Mouse (Mus musculus) yolk sac, embryonic 10.5 days (tissue): ENCODE data around the gene Grid1.

ENCODE experiments used
- DNase-seq: peaks from one replicate; pipeline ENCODE4 v3.0.0-alpha.2; 2017; ENCODE audit warnings: low spot score

Grid1 gene

GRCm38 (mm10) chr14:35430259-35430658 lies 610.4 kb downstream of the Grid1 start:
- no peak for DNase-seq

- no peak for DNase-seq
Observed at GRCm38 (mm10) chr14:35453702-35454101, 633.8 kb downstream of the Grid1 start.

- no peak for DNase-seq
Observed at GRCm38 (mm10) chr14:35468254-35468653, 648.3 kb downstream of the Grid1 start.

- no peak for DNase-seq
Observed at GRCm38 (mm10) chr14:35486017-35486416, 666.1 kb downstream of the Grid1 start.

- DNase-seq, result no peak
Observed at GRCm38 (mm10) chr14:35502324-35502723, 682.4 kb downstream of the Grid1 start.

DNA sequence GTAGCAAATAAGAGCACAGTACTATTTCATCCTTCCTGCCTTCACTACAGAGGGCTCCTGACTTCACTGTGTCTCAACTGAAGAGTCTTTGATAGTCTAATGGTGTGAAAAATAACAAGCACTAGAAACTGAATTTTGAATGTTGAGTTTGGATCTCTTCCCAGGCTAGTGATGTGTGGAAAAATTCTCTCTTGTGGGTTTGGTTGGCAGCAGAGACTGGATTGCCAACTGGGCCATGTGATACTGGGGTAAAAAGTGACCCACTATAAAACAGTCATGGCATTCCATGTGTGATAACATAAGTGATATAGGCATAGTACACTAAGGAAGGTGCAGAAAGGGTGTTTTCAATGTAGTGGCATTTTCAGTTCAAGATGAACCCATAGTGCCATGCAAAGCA lies 699.5 kb downstream of the Grid1 start:
- no peak for DNase-seq

GRCm38 (mm10) chr14:35538835-35539234 lies 718.9 kb downstream of the Grid1 start:
- no peak for DNase-seq

GRCm38 (mm10) chr14:35541254-35541991 lies 721.5 kb downstream of the Grid1 start:
- DNase-seq, result no peak

DNA sequence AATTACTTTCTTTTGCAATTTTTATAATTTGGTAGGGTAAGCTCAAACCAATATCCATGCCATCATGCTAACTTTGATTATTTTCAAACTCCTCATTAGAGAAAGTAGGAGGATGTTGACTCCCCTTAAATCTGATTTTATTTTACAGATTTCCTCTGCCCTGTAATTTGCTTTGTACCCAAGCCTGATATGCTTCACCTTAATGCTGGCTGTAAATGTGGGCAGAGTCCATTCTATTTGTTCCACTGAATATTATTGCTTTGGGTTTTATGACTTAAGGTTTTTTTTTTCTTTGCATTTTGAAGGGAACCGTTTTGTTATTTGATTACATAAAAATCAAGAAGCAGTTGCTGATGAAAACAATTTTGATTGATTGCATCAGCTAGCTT lies 722.1 kb downstream of the Grid1 start:
- no peak for DNase-seq

- no peak for DNase-seq
Observed at GRCm38 (mm10) chr14:35554288-35554687, 734.4 kb downstream of the Grid1 start.

DNA sequence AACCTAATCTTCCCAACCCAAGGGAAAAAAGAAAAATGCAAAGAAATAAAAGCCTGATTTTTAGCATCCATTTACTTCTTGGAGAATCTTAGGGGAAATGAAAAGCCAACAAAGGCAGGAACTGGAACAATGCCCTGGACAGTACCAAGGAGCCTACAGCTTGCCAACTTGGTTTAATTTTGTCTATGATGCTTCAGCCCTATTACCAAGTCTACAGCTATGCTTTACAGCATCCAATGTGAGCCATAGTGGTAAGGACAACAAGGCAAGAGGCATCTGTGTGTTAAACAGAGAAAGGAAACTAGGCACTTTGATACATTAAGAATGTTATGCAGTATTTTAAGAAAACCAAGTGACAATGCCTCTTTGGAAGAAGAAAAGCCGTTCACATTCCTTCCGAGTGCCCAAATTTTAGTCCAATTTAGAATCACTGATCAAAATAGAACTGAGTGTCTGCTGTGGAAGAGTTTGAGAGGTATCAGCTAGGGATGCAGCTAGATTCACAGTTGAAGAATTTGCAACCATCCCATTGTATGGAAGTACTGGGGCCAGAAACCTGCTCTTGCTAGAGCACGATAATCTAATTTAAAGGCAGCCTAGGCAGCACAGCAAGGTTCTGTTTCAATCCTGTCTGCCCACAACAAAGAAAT lies 741.5 kb downstream of the Grid1 start:
- DNase-seq, result no peak

DNA sequence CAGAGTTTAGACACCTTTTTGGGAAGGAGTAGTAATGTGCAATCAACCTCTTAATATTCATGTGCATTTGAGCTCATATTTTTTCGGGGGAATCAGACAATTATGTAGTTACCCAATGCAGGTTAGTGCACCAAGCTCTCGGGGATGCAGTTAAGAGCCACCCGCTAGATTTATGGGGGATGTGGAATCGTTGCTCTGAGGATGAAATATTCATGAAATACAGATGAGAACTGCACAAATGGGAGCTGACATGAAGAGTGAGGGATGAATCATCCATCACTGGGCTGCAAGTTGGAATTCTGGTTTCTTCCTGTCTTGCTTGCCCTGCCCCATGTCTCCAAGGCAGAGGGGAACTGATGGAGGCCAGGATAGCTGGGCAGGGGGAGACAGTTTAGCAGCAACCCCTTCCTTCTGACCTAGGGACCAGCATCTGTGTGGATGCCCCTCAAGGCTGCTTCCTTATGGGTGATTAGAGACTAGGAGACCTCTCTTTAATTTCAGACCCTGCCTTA lies 753.1 kb downstream of the Grid1 start:
- no peak for DNase-seq

DNA sequence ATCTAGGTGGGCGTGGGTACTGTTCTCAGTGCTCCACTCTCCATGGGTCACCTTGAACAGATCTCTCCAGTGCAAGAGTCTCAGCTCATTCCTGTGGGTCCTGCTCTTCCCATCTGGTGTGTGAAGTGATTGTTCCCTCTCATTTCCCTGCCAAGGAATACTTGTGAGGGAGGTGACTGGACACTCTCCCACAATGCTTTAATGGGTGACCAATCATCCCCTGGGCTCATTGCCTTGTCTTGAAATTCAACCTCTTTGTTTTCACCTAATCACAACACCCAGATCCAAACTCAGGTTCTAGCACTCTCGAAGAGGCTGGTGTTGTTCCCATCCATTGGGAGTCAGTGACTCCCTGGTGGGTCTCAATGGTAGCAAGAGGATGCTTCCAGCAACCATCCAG lies 754.6 kb downstream of the Grid1 start:
- no peak for DNase-seq

DNA sequence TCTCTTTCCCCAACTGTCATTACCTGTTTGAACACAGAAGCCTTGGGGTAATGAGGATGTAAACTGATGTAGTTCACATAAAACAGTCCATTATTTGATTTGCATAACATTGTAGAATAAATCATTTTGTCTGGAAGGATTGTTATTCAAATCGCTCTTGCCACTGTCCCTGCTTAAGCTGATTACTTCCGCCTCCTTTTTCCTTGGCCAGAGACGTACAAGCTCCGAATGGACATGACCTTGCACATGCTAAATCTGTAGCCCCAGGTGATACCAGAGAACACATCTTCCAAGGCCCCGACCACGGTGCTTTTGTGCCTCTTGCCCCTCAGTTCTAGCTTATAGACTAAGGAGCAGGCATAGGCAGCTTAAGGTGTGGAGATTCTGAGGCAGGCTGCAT lies 755.4 kb downstream of the Grid1 start:
- DNase-seq, result no peak

DNA sequence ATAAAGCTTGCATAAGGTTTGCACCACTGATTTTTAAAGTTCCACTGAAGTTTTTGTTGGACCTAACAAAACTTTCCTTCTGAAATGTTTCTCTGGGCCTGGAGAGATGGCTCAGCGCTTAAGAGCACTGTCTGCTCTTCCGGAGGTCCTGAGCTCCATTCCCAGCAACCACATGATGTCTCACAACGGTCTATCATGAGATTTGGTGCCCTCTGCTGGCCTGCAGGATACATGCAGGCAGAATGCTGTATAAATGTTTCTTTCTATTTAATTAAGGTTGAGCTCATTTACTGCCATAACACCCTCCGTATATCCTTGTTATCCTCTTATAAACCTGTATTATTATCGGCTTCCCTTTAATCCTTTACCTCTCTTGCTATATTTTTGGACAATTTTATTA lies 805.8 kb downstream of the Grid1 start:
- DNase-seq, result no peak
